Mouse (Mus musculus) limb, embryonic 14.5 days (tissue): ENCODE data around the gene Eif4g3. TPM values are rescaled to one million over a fixed set of nuclear protein-coding genes. Genes with fewer than 3 reads are reported as not detected.

ENCODE experiments used
- ATAC-seq: fragments of 200-750 bp; cut with Nextera tagmentation; 2 replicates; pipeline ENCODE4 v1.8.0; 2017; ENCODE audit warnings: low read depth, moderate number of reproducible peaks, moderate TSS enrichment; ENCODE audit not compliant: low FRiP score
- DNase-seq: peaks from one replicate; pipeline ENCODE4 v3.0.0-alpha.2; 2015; ENCODE audit warnings: low spot score
- H3K27ac ChIP-seq: fragments of 300-500 bp; sonication (generic); replicated peaks from 2 replicates; pipeline ENCODE4 v1.5.1; 2014; ENCODE audit warnings: low read depth, mild to moderate bottlenecking, low read length, moderate library complexity, mixed read lengths
- H3K27me3 ChIP-seq: fragments of 300-500 bp; sonication (generic); 2 replicates; pipeline ENCODE4 v1.6.1; 2014; ENCODE audit warnings: low read length, mixed read lengths; ENCODE audit not compliant: control insufficient read depth, insufficient read depth
- H3K36me3 ChIP-seq: fragments of 300-500 bp; sonication (generic); 2 replicates; pipeline ENCODE4 v1.6.1; 2014; ENCODE audit warnings: mild to moderate bottlenecking, low read length, moderate library complexity, mixed read lengths; ENCODE audit not compliant: control insufficient read depth, insufficient read depth
- H3K4me1 ChIP-seq: fragments of 300-500 bp; sonication (generic); 2 replicates; pipeline ENCODE4 v1.6.1; 2014; ENCODE audit warnings: antibody characterized with exemption, low read length, mixed read lengths; ENCODE audit not compliant: control insufficient read depth, insufficient read depth
- H3K4me2 ChIP-seq: fragments of 300-500 bp; sonication (generic); replicated peaks from 2 replicates; pipeline ENCODE4 v1.6.1; 2014; ENCODE audit warnings: low read depth, mild to moderate bottlenecking, low read length, moderate library complexity; ENCODE audit not compliant: severe bottlenecking
- H3K4me3 ChIP-seq: fragments of 300-500 bp; sonication (generic); replicated peaks from 2 replicates; pipeline ENCODE4 v1.5.1; 2014; ENCODE audit warnings: low read length
- H3K9ac ChIP-seq: fragments of 300-500 bp; sonication (generic); 2 replicates; pipeline ENCODE4 v1.6.1; 2014; ENCODE audit warnings: mild to moderate bottlenecking, low read depth, low read length, moderate library complexity; ENCODE audit not compliant: severe bottlenecking
- H3K9me3 ChIP-seq: fragments of 300-500 bp; sonication (generic); 2 replicates; pipeline ENCODE4 v1.6.1; 2016; ENCODE audit warnings: low read length; ENCODE audit not compliant: control insufficient read depth
- POLR2A ChIP-seq: fragments of 200-500 bp; IDR thresholded peaks from 2 replicates; pipeline ENCODE4 v1.8.0; 2012; ENCODE audit warnings: inconsistent platforms, mild to moderate bottlenecking, moderate library complexity, borderline replicate concordance; ENCODE audit not compliant: insufficient read depth, insufficient read length; ENCODE audit errors: extremely low read depth
- WGBS: fragments of 180-500 bp; shearing (Covaris S2); extraction: QIAGEN DNeasy Blood & Tissue Kit; methylation state at CpG from one replicate; pipeline ENCODE4 v1.1.7; 2014; 5-methylcytosine and 5-hydroxymethylcytosine counted together
- polyA plus RNA-seq, 2 experiments: library from polyadenylated mRNA; depleted of rRNA in 1 of 2; stranded (reverse) in 1 of 2; unstranded in 1 of 2; fragments of >200 nt; fragmentation: Nextera tagmentation in 1 of 2; extraction: Ambion mirVana in 1 of 2; gene quantifications; 2 replicates each; pipeline versions ENCODE4 v1.2.1 to v1.2.3; 2012 to 2014

The Eif4g3 gene
- polyA plus RNA-seq, 2 experiments = 38.7 to 106 TPM

GRCm38 (mm10) chr4:138042625-138043024 lies 49.8 kb downstream of the Eif4g3 start:
- Histone ChIP-seq H3K4me1 (no peaks in the 10 kb centered on the region), H3K4me2 (no peak overlapping the region), H3K9ac (no peak overlapping the region), H3K27me3 (no peaks in the 10 kb centered on the region), H3K36me3 (peaks cover 34% of the 10 kb centered on the region), H3K4me3 (no peak overlapping the region), H3K27ac (no peak overlapping the region), H3K9me3 (no peaks in the 10 kb centered on the region)
- 91% methylated on average over 5 of the region's 5 CpGs for WGBS
- no peak for TF ChIP-seq POLR2A
- DNase-seq (no peak), ATAC-seq (no peak)

GRCm38 (mm10) chr4:138044841-138045500 lies 52.1 kb downstream of the Eif4g3 start:
- ATAC-seq (no peak), DNase-seq (no peak)
- Histone ChIP-seq H3K4me3 (no peak overlapping the region), H3K4me2 (no peak overlapping the region), H3K9ac (no peak overlapping the region), H3K4me1 (no peaks in the 10 kb centered on the region), H3K27ac (no peak overlapping the region), H3K27me3 (no peaks in the 10 kb centered on the region), H3K36me3 (peaks cover 49% of the 10 kb centered on the region), H3K9me3 (no peaks in the 10 kb centered on the region)
- no peak for TF ChIP-seq POLR2A
- WGBS = 97% methylated on average over 16 of the region's 16 CpGs

GRCm38 (mm10) chr4:138045809-138046208 lies 53.0 kb downstream of the Eif4g3 start:
- H3K27ac ChIP-seq = no peak overlapping the region
- H3K4me3 ChIP-seq = no peak overlapping the region
- no peak for TF ChIP-seq POLR2A
- no peak for DNase-seq
- no peaks in the 10 kb centered on the region for H3K4me1 ChIP-seq
- H3K27me3 ChIP-seq = no peaks in the 10 kb centered on the region
- WGBS = 100% methylated on average over 1 of the region's 1 CpGs
- H3K36me3 ChIP-seq = peaks cover 48% of the 10 kb centered on the region
- H3K9me3 ChIP-seq = no peaks in the 10 kb centered on the region
- no peak overlapping the region for H3K4me2 ChIP-seq
- no peak overlapping the region for H3K9ac ChIP-seq
- ATAC-seq = no peak

GRCm38 (mm10) chr4:138046371-138046770 lies 53.5 kb downstream of the Eif4g3 start:
- peaks cover 46% of the 10 kb centered on the region for H3K36me3 ChIP-seq

GRCm38 (mm10) chr4:138049547-138049946 lies 56.7 kb downstream of the Eif4g3 start:
- TF ChIP-seq POLR2A = no peak

More at GRCm38 (mm10) chr4:138046371-138046770, 53.5 kb downstream of the Eif4g3 start:
- no peak for ATAC-seq
- no peak overlapping the region for H3K4me2 ChIP-seq
- no peak for DNase-seq
- no peak overlapping the region for H3K27ac ChIP-seq
- TF ChIP-seq POLR2A = no peak
- H3K9ac ChIP-seq = no peak overlapping the region
- no peaks in the 10 kb centered on the region for H3K4me1 ChIP-seq
- WGBS = 96% methylated on average over 8 of the region's 8 CpGs
- no peaks in the 10 kb centered on the region for H3K9me3 ChIP-seq
- no peak overlapping the region for H3K4me3 ChIP-seq
- no peaks in the 10 kb centered on the region for H3K27me3 ChIP-seq

More at GRCm38 (mm10) chr4:138049547-138049946, 56.7 kb downstream of the Eif4g3 start:
- Histone ChIP-seq H3K27me3 (no peaks in the 10 kb centered on the region), H3K4me2 (no peak overlapping the region), H3K4me3 (no peak overlapping the region), H3K9me3 (no peaks in the 10 kb centered on the region), H3K36me3 (peaks cover 56% of the 10 kb centered on the region), H3K4me1 (no peaks in the 10 kb centered on the region), H3K9ac (no peak overlapping the region), H3K27ac (no peak overlapping the region)
- ATAC-seq = no peak
- DNase-seq = no peak
- WGBS = 35% methylated on average over 6 of the region's 6 CpGs
